Mouse (Mus musculus): Measurements from ENCODE around the gene Dyrk2.

GRCm38 (mm10) chr10:118811945-118812344 is 58.1 kb downstream of the Dyrk2 start:
- no peak for TF ChIP-seq GATA1 (IDR thresholded peaks at IDR 0.05; ENCODE audit: borderline replicate concordance, low read length)
- TF ChIP-seq FLI1 (IDR thresholded peaks at IDR 0.05; ENCODE audit: low read length): no peak
